Mouse (Mus musculus) liver, embryonic 15.5 days (tissue): Measurements from ENCODE around the gene Nsa2. TPM values are rescaled to one million over a fixed set of nuclear protein-coding genes. Genes with fewer than 3 reads are reported as not detected.
A peak's percentile ranks its signal among the peaks of the same experiment; 100 is the strongest.

Source experiments
- ATAC-seq: fragments of 200-750 bp; cut with Nextera tagmentation; 2 replicates; pipeline ENCODE4 v1.8.0; 2017; ENCODE audit warnings: moderate number of reproducible peaks, mild to moderate bottlenecking, moderate library complexity; ENCODE audit not compliant: insufficient read depth
- H3K27ac ChIP-seq: fragments of 300-500 bp; sonication (generic); replicated peaks from 2 replicates; pipeline ENCODE4 v1.5.1; 2015; ENCODE audit warnings: mild to moderate bottlenecking, inconsistent platforms
- H3K27me3 ChIP-seq: fragments of 300-500 bp; sonication (generic); 2 replicates; pipeline ENCODE4 v1.6.1; 2015; ENCODE audit warnings: mild to moderate bottlenecking, inconsistent platforms
- H3K36me3 ChIP-seq: fragments of 300-500 bp; sonication (generic); replicated peaks from 2 replicates; pipeline ENCODE4 v1.6.1; 2015; ENCODE audit warnings: moderate library complexity, mild to moderate bottlenecking, inconsistent platforms
- H3K4me1 ChIP-seq: fragments of 300-500 bp; sonication (generic); replicated peaks from 2 replicates; pipeline ENCODE4 v1.6.1; 2015; ENCODE audit warnings: inconsistent platforms
- H3K4me2 ChIP-seq: fragments of 300-500 bp; sonication (generic); 2 replicates; pipeline ENCODE4 v1.6.1; 2015; ENCODE audit warnings: moderate library complexity, mild to moderate bottlenecking, inconsistent platforms
- H3K4me3 ChIP-seq: fragments of 300-500 bp; sonication (generic); replicated peaks from 2 replicates; pipeline ENCODE4 v1.5.1; 2015; ENCODE audit warnings: mild to moderate bottlenecking, inconsistent platforms
- H3K9ac ChIP-seq: fragments of 300-500 bp; sonication (generic); 2 replicates; pipeline ENCODE4 v1.6.1; 2015; ENCODE audit warnings: moderate library complexity, mild to moderate bottlenecking, inconsistent platforms
- H3K9me3 ChIP-seq: fragments of 300-500 bp; sonication (generic); replicated peaks from 2 replicates; pipeline ENCODE4 v1.6.1; 2016; ENCODE audit warnings: inconsistent platforms
- WGBS: fragments of 180-500 bp; shearing (Covaris S2); methylation state at CpG from one replicate; pipeline ENCODE4 v1.1.7; 2015; ENCODE audit warnings: mixed read lengths; ENCODE audit not compliant: insufficient replicate concordance; 5-methylcytosine and 5-hydroxymethylcytosine counted together
- polyA plus RNA-seq: library from polyadenylated mRNA; unstranded; fragments of >200 nt; fragmentation: Nextera tagmentation; extraction: Ambion mirVana; gene quantifications from 2 replicates; pipeline ENCODE4 v1.2.1, GENCODE M21; 2015

The Nsa2 gene
- polyA plus RNA-seq, 1 experiment from 2014 or later, result 20.7 TPM

- peak; percentile 77 for ATAC-seq
- 44% methylated on average over 9 of the region's 9 CpGs for WGBS
Observed at GRCm38 (mm10) chr13:97086316-97086715, 51.4 kb downstream of the Nsa2 start.

GRCm38 (mm10) chr13:97082432-97082831 lies 55.3 kb downstream of the Nsa2 start:
- Histone ChIP-seq H3K9ac (no peak overlapping the region), H3K36me3 (no peaks in the 10 kb centered on the region), H3K4me1 (peaks cover 32% of the 10 kb centered on the region), H3K9me3 (no peaks in the 10 kb centered on the region), H3K4me3 (no peak overlapping the region), H3K4me2 (no peak overlapping the region), H3K27ac (peak overlapping the region; percentile 26), H3K27me3 (no peaks in the 10 kb centered on the region)
- WGBS, result 73% methylated on average over 7 of the region's 7 CpGs
- ATAC-seq, result peak; percentile 89

More at GRCm38 (mm10) chr13:97086316-97086715, 51.4 kb downstream of the Nsa2 start:
- Histone ChIP-seq H3K27ac (peak overlapping the region; percentile 73; the same call in 1 of the 2 replicates), H3K4me2 (peak overlapping the region; percentile 27), H3K9me3 (no peaks in the 10 kb centered on the region), H3K27me3 (no peaks in the 10 kb centered on the region), H3K4me3 (no peak overlapping the region), H3K36me3 (no peaks in the 10 kb centered on the region), H3K9ac (no peak overlapping the region), H3K4me1 (peaks cover 34% of the 10 kb centered on the region)

- Histone ChIP-seq H3K27me3 (no peaks in the 10 kb centered on the region), H3K36me3 (no peaks in the 10 kb centered on the region), H3K4me3 (no peak overlapping the region), H3K9ac (no peak overlapping the region), H3K4me2 (no peak overlapping the region), H3K4me1 (peaks cover 18% of the 10 kb centered on the region), H3K9me3 (no peaks in the 10 kb centered on the region), H3K27ac (no peak overlapping the region)
- 77% methylated on average over 3 of the region's 3 CpGs for WGBS
- ATAC-seq, result no peak
Observed at GRCm38 (mm10) chr13:97080615-97081014, 57.1 kb downstream of the Nsa2 start.

DNA sequence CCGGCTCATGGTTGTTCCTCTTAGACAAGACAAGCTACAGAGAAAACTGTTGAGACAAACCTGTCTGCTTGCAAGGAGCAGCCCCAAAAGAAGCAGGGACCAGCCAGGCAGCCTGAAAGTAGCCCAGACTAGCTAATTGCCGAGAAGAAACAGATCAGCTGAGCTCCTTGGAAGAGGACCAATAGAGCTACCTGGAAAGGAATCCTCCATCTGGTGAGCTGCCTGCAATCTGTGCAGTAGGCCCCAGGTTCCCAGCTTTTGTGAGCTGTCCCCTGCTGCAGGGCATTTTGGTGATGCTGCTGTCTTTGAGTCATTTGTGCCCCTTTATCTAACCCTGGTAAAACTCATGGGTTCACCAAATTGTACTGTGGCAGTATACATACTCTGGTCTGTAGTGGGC lies 57.5 kb downstream of the Nsa2 start:
- Histone ChIP-seq H3K36me3 (no peaks in the 10 kb centered on the region), H3K9ac (no peak overlapping the region), H3K9me3 (no peaks in the 10 kb centered on the region), H3K4me1 (peaks cover 18% of the 10 kb centered on the region), H3K27me3 (no peaks in the 10 kb centered on the region), H3K27ac (no peak overlapping the region), H3K4me3 (no peak overlapping the region), H3K4me2 (no peak overlapping the region)
- WGBS, result 62% methylated on average over 2 of the region's 2 CpGs
- ATAC-seq, result no peak

Other genes starting within 250 kb of the Nsa2 start
- 0.90 and 1.3 TPM in 2 replicates for gene Gcnt4, start 213.2 kb downstream of the Nsa2 start, polyA plus RNA-seq
- not detected in 2 replicates for gene 1700029F12Rik, start 103.6 kb downstream of the Nsa2 start, polyA plus RNA-seq
- gene Fam169a, start 70.7 kb downstream of the Nsa2 start, polyA plus RNA-seq, result 0.84 and 0.98 TPM in 2 replicates
- 0.40 and 0.64 TPM in 2 replicates for gene Gm6169, start 38.7 kb downstream of the Nsa2 start, polyA plus RNA-seq
- gene Gfm2, start within 50 bp of the Nsa2 start, polyA plus RNA-seq, result 16.6 and 17.1 TPM in 2 replicates
- 26.0 and 28.3 TPM in 2 replicates for gene Hexb, start 60.4 kb upstream of the Nsa2 start, polyA plus RNA-seq
- gene Enc1, start 103.2 kb upstream of the Nsa2 start, polyA plus RNA-seq, result 0.55 and 0.67 TPM in 2 replicates